ENCODE assay signal across 8 mouse cellular contexts in the genomic region with DNA sequence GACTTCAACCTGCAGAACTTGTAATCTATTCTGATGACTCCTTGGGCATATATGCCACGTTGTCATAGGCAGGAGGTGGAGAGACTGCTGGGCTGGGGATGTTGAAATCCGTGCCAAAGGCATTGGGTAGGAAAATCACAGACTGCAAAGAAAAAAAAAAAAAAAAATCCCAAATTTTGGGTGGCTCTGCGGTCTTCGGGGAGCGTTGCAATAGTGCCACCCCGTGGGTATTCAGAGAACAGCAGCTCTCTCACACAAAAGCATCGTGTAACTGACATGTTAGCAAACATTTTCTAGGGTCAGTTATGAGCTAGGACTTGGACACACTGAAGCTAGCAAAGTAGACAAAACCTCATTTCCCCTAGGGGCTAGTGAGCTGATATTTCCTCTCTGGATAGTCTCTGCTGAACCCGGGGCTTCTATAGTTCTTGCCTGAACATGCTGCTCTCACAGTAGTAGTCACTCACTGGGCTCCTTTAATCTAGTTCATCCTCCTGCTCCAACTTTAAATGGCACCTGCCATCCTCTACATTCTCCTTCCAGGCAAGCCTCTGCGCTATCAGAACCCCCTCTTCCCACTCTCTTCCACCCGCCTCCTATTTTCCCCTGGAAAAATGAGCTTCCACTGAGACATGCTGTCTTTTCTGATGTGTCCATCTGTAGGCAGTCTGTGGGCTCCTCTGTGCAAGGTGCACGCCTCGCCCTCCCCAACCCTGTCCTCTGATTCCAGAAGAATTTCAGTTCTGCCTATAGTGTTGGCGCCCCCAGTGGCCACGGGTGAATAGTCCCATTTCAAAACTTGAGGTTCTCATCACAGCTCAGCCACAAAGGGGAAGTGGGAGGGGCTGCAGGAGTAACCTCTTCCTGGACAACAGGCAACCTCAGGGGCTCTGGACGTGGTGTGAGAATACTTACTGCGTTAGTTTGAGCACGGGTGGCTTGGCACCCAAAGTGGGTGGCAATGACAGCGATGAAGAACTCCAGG. TPM values are rescaled to one million over a fixed set of nuclear protein-coding genes. Genes with fewer than 3 reads are reported as not detected.
DNase-seq lines count a peak whose midpoint lies in the region; ATAC-seq and TF ChIP-seq lines count a peak whose summit lies in the region.

No protein-coding gene starts in this region.

- H3K36me3 ChIP-seq in hindbrain, embryonic 11.5 days (ENCODE audit: control insufficient read depth, insufficient read depth, low read length): no peaks in the 10 kb centered on the region
- H3K36me3 ChIP-seq in lung, embryonic 16.5 days (ENCODE audit: control insufficient read depth, insufficient read depth, low read length): no peaks in the 10 kb centered on the region

- peak; percentile 93 for DNase-seq in MEL-GATA-1-ER (ENCODE audit: extremely low read depth, low read depth)
- DNase-seq in cerebellum, adult 9-10 months: peak; percentile 76
- peak; percentile 63 to 64 for DNase-seq in frontal cortex, postnatal 10 days (ENCODE audit: low spot score in 2 of 2)
- peak; percentile 82 for DNase-seq in hindbrain, embryonic 11.5 days (ENCODE audit: low spot score)
- DNase-seq in layer of hippocampus, adult 9-11 months: peak; percentile 81
- DNase-seq in thymus, adult 18-20 months: peak; percentile 80 to 87

- H3K4me1 ChIP-seq in hindbrain, embryonic 11.5 days (replicated peaks; ENCODE audit: control insufficient read depth, insufficient read depth, low read length): no peaks in the 10 kb centered on the region
- H3K4me1 ChIP-seq in lung, embryonic 16.5 days (replicated peaks; ENCODE audit: control insufficient read depth, insufficient read depth, low read length): 0 out of 2 replicates have a peak, but pooled peaks cover 3% of the 10 kb centered on the region
- H3K4me1 ChIP-seq in olfactory bulb, adult 2 months (ENCODE audit: control insufficient read depth, insufficient read depth, low read length): peaks cover 3% of the 10 kb centered on the region; the same call in 1 of the 2 replicates

- TF ChIP-seq POLR2A in olfactory bulb, adult 2 months (IDR thresholded peaks at IDR 0.05; ENCODE audit: insufficient read depth, low read depth, low read length): no peak

- peak; percentile 65 for ATAC-seq in hindbrain, embryonic 11.5 days (ENCODE audit: low FRiP score)
- peak; percentile 32; the same call in 1 of the 2 replicates for ATAC-seq in lung, embryonic 16.5 days (ENCODE audit: low read depth)

- 12% methylated on average over 18 of the region's 18 CpGs for WGBS in hindbrain, embryonic 11.5 days
- WGBS in lung, embryonic 16.5 days: 9% methylated on average over 18 of the region's 18 CpGs
- 11% methylated on average over 18 of the region's 18 CpGs for WGBS in olfactory bulb, adult 2 months

- H3K27me3 ChIP-seq in hindbrain, embryonic 11.5 days (ENCODE audit: control insufficient read depth, insufficient read depth, low read length): no peaks in the 10 kb centered on the region
- no peaks in the 10 kb centered on the region for H3K27me3 ChIP-seq in lung, embryonic 16.5 days (ENCODE audit: control insufficient read depth, insufficient read depth, low read depth, low read length)

- H3K4me3 ChIP-seq in hindbrain, embryonic 11.5 days (ENCODE audit: low read depth, low read length): no peak overlapping the region
- no peak overlapping the region for H3K4me3 ChIP-seq in lung, embryonic 16.5 days (ENCODE audit: low read length)
- no peak overlapping the region for H3K4me3 ChIP-seq in olfactory bulb, adult 2 months (ENCODE audit: insufficient read depth, low read depth, low read length)

- peak overlapping the region; percentile 12; the same call in 1 of the 2 replicates for H3K4me2 ChIP-seq in hindbrain, embryonic 11.5 days (replicated peaks; ENCODE audit: low read depth, low read length)
- H3K4me2 ChIP-seq in lung, embryonic 16.5 days (ENCODE audit: low read depth, low read length): no peak overlapping the region; the same call in 1 of the 2 replicates

- no peaks in the 10 kb centered on the region for H3K9me3 ChIP-seq in hindbrain, embryonic 11.5 days (ENCODE audit: control insufficient read depth, low read length)
- no peaks in the 10 kb centered on the region for H3K9me3 ChIP-seq in lung, embryonic 16.5 days (ENCODE audit: control insufficient read depth, low read length)

- H3K27ac ChIP-seq in hindbrain, embryonic 11.5 days (ENCODE audit: low read depth, low read length): no peak overlapping the region
- no peak overlapping the region for H3K27ac ChIP-seq in lung, embryonic 16.5 days (ENCODE audit: low read length)
- no peak overlapping the region for H3K27ac ChIP-seq in olfactory bulb, adult 2 months (ENCODE audit: insufficient read depth, low read depth, low read length)

- peak; percentile 72 for TF ChIP-seq CTCF in olfactory bulb, adult 2 months (IDR thresholded peaks at IDR 0.05; ENCODE audit: insufficient read depth, low read depth, low read length)

- no peak overlapping the region for H3K9ac ChIP-seq in hindbrain, embryonic 11.5 days (ENCODE audit: low read depth, low read length)
- H3K9ac ChIP-seq in lung, embryonic 16.5 days (ENCODE audit: low read length): no peak overlapping the region

RNA-seq across cellular contexts. Expression of a gene that starts 5.0 kb away (rescaled TPM):
- polyA plus RNA-seq in hindbrain, embryonic 11.5 days (2014; fragmentation: Nextera tagmentation; extraction: Ambion mirVana): 0.17 TPM in 1 of 2 replicates, not detected in the other
- not detected in 2 replicates for polyA plus RNA-seq in lung, embryonic 16.5 days (2015; fragmentation: Nextera tagmentation; extraction: Ambion mirVana)
- not detected in 2 replicates for polyA plus RNA-seq in olfactory bulb, adult 2 months (2012; ENCODE audit: insufficient read depth, insufficient read length, low replicate concordance, missing spikeins)

RNA-seq across cellular contexts. Expression of a gene that starts 13.6 kb away (rescaled TPM):
- not detected in 2 replicates for polyA plus RNA-seq in hindbrain, embryonic 11.5 days (2014; fragmentation: Nextera tagmentation; extraction: Ambion mirVana)
- polyA plus RNA-seq in lung, embryonic 16.5 days (2015; fragmentation: Nextera tagmentation; extraction: Ambion mirVana): not detected in 2 replicates
- polyA plus RNA-seq in olfactory bulb, adult 2 months (2012; ENCODE audit: insufficient read depth, insufficient read length, low replicate concordance, missing spikeins): not detected in 2 replicates

RNA-seq across cellular contexts. Expression of a gene that starts 30.4 kb away (rescaled TPM):
- 17.5 and 20.1 TPM in 2 replicates for polyA plus RNA-seq in hindbrain, embryonic 11.5 days (2014; fragmentation: Nextera tagmentation; extraction: Ambion mirVana)
- polyA plus RNA-seq in lung, embryonic 16.5 days (2015; fragmentation: Nextera tagmentation; extraction: Ambion mirVana): 22.6 and 23.9 TPM in 2 replicates
- polyA plus RNA-seq in olfactory bulb, adult 2 months (2012; ENCODE audit: insufficient read depth, insufficient read length, low replicate concordance, missing spikeins): not detected in 2 replicates

RNA-seq across cellular contexts. Expression of a gene that starts 38.4 kb away (rescaled TPM):
- polyA plus RNA-seq in hindbrain, embryonic 11.5 days (2014; fragmentation: Nextera tagmentation; extraction: Ambion mirVana): not detected in 2 replicates
- polyA plus RNA-seq in lung, embryonic 16.5 days (2015; fragmentation: Nextera tagmentation; extraction: Ambion mirVana): not detected in 2 replicates
- polyA plus RNA-seq in olfactory bulb, adult 2 months (2012; ENCODE audit: insufficient read depth, insufficient read length, low replicate concordance, missing spikeins): not detected in 2 replicates

RNA-seq across cellular contexts. Expression of a gene that starts 42.5 kb away (rescaled TPM):
- polyA plus RNA-seq in hindbrain, embryonic 11.5 days (2014; fragmentation: Nextera tagmentation; extraction: Ambion mirVana): 0.10 TPM in 1 of 2 replicates, not detected in the other
- 0.11 and 0.16 TPM in 2 replicates for polyA plus RNA-seq in lung, embryonic 16.5 days (2015; fragmentation: Nextera tagmentation; extraction: Ambion mirVana)
- not detected in 2 replicates for polyA plus RNA-seq in olfactory bulb, adult 2 months (2012; ENCODE audit: insufficient read depth, insufficient read length, low replicate concordance, missing spikeins)
